Mouse (Mus musculus) bone marrow, adult 2 months (tissue): ENCODE data around the gene Slc6a3.

ENCODE experiments used
- CTCF ChIP-seq: fragments of 200-500 bp; IDR thresholded peaks from 2 replicates; pipeline ENCODE4 v1.5.1; 2011; ENCODE audit warnings: low read length, control low read depth; ENCODE audit not compliant: control insufficient read depth, insufficient read depth
- POLR2A ChIP-seq: fragments of 200-500 bp; IDR thresholded peaks from 2 replicates; pipeline ENCODE4 v1.6.1; 2011; ENCODE audit warnings: low read depth, mild to moderate bottlenecking, control low read depth, low read length, borderline replicate concordance; ENCODE audit not compliant: control insufficient read depth

DNA sequence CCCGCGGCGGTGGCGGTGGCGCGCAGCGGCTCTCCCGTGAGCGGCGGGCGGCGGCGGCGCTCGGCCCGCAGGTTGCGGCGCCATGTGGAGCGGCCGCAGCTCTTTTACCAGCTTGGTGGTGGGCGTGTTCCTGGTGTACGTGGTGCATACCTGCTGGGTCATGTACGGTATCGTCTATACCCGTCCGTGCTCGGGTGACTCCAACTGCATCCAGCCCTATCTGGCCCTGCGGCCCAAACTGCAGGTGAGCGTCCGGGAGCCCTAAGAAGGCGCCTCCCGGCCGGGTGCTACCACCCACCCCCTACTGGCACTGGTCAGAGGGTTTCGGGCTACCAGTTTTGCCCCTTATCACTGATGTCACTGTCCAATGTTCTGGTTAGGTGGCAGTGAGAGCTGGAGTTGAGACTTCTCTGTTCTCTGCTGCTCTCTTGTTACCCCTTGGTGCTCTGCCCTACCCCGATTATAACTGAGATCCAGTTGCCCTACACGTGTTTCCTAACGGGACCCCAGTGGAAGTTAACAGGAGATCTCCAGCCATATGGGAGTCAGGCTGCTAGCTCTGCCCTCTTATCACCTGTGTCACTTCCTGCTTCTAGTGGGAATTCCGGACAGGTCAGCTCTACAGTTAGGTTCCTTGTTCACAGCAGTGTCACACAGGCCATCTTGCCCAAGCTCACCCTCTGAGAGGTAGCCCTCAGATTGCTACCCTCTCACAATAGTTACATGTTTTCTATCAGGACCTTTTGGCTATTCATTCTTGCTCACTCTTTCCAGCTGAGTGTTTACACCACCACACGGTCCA, 67.8 kb downstream of the Slc6a3 start:
- TF ChIP-seq CTCF (no peak), POLR2A (0 out of 2 replicates have a peak, but pooled peaks have one; percentile 14)
